8 mouse cellular contexts compared by ENCODE assay signal in genomic region chr7:127935748-127936159, GRCm38 (mm10). TPM values are rescaled to one million over a fixed set of nuclear protein-coding genes. Genes with fewer than 3 reads are reported as not detected.
A peak's percentile ranks its signal among the peaks of the same experiment; 100 is the strongest.
DNase-seq lines count a peak whose midpoint lies in the region; ATAC-seq and TF ChIP-seq lines count a peak whose summit lies in the region.

No protein-coding gene starts in this region.

- H3K4me2 ChIP-seq in forebrain, embryonic 15.5 days (replicated peaks), result peak overlapping the region; percentile 96
- peak overlapping the region; percentile 100 for H3K4me2 ChIP-seq in liver, embryonic 15.5 days

- no peak for TF ChIP-seq CTCF in E14TG2a.4 (conservative IDR thresholded peaks at IDR 0.05; ENCODE audit: low read length)

- no peaks in the 10 kb centered on the region for H3K36me3 ChIP-seq in E14TG2a.4 (ENCODE audit: insufficient read depth, low read length)
- no peaks in the 10 kb centered on the region for H3K36me3 ChIP-seq in forebrain, embryonic 15.5 days
- no peaks in the 10 kb centered on the region for H3K36me3 ChIP-seq in liver, embryonic 15.5 days (replicated peaks)

- H3K27me3 ChIP-seq in E14TG2a.4 (ENCODE audit: insufficient read depth, low read length), result no peaks in the 10 kb centered on the region
- no peaks in the 10 kb centered on the region for H3K27me3 ChIP-seq in forebrain, embryonic 15.5 days
- no peaks in the 10 kb centered on the region for H3K27me3 ChIP-seq in liver, embryonic 15.5 days

- DNase-seq in frontal cortex, postnatal 14 days (ENCODE audit: low spot score in 2 of 2), result no peak
- DNase-seq in right cerebral cortex, postnatal 14 days, result no peak
- DNase-seq in layer of hippocampus, adult 8-10 months (ENCODE audit: low spot score in 2 of 2), result no peak
- no peak for DNase-seq in retina, postnatal 1 day

- H3K9ac ChIP-seq in forebrain, embryonic 15.5 days (replicated peaks), result peak overlapping the region; percentile 89
- H3K9ac ChIP-seq in liver, embryonic 15.5 days, result peak overlapping the region; percentile 81

- H3K9me3 ChIP-seq in E14TG2a.4 (ENCODE audit: low read length), result no peaks in the 10 kb centered on the region
- no peaks in the 10 kb centered on the region for H3K9me3 ChIP-seq in forebrain, embryonic 15.5 days
- H3K9me3 ChIP-seq in liver, embryonic 15.5 days (replicated peaks), result no peaks in the 10 kb centered on the region

- H3K4me1 ChIP-seq in E14TG2a.4 (replicated peaks; ENCODE audit: low read depth, low read length), result peaks cover 55% of the 10 kb centered on the region
- H3K4me1 ChIP-seq in forebrain, embryonic 15.5 days, result peaks cover 16% of the 10 kb centered on the region
- peaks cover 43% of the 10 kb centered on the region for H3K4me1 ChIP-seq in liver, embryonic 15.5 days (replicated peaks)

- peak overlapping the region; percentile 84 for H3K27ac ChIP-seq in forebrain, embryonic 15.5 days (replicated peaks)
- H3K27ac ChIP-seq in liver, embryonic 15.5 days (replicated peaks), result peak overlapping the region; percentile 53; the same call in 1 of the 2 replicates

- ATAC-seq in frontal cortex, adult (ENCODE audit: low TSS enrichment), result peak; percentile 33
- ATAC-seq in forebrain, embryonic 15.5 days (replicated peaks), result peak; percentile 60
- peak; percentile 47 for ATAC-seq in liver, embryonic 15.5 days (ENCODE audit: insufficient read depth)

- WGBS in forebrain, embryonic 15.5 days, result under 1% methylated on average over 38 of the region's 38 CpGs
- WGBS in liver, embryonic 15.5 days (ENCODE audit: insufficient replicate concordance), result under 1% methylated on average over 38 of the region's 38 CpGs

- H3K4me3 ChIP-seq in E14TG2a.4 (replicated peaks; ENCODE audit: low read length), result peak overlapping the region; percentile 94
- peak overlapping the region; percentile 77 for H3K4me3 ChIP-seq in forebrain, embryonic 15.5 days
- peak overlapping the region; percentile 72 for H3K4me3 ChIP-seq in liver, embryonic 15.5 days (replicated peaks)

RNA-seq across cellular contexts. Expression of gene Prss8, which starts 5.8 kb away (rescaled TPM):
- 0.20 and 0.29 TPM in 2 replicates for polyA plus RNA-seq in forebrain, embryonic 15.5 days (2015; fragmentation: Nextera tagmentation; extraction: Ambion mirVana)
- 13.9 and 17.4 TPM in 2 replicates for polyA plus RNA-seq in liver, embryonic 15.5 days (2015; fragmentation: Nextera tagmentation; extraction: Ambion mirVana)
- total RNA-seq in layer of hippocampus, adult 8-10 months (2022), result under 1 TPM; 0.18 to 0.98 (median 0.46) TPM

RNA-seq across cellular contexts. Expression of gene Prss36, which starts 10.8 kb away (rescaled TPM):
- 9.6 and 11.6 TPM in 2 replicates for polyA plus RNA-seq in forebrain, embryonic 15.5 days (2015; fragmentation: Nextera tagmentation; extraction: Ambion mirVana)
- 2.7 and 3.3 TPM in 2 replicates for polyA plus RNA-seq in liver, embryonic 15.5 days (2015; fragmentation: Nextera tagmentation; extraction: Ambion mirVana)
- total RNA-seq in layer of hippocampus, adult 8-10 months (2022), result 10 to 100 TPM in 1 of 4 experiments, 1 to 10 TPM in 3; 8.0 to 12.7 (median 9.1) TPM

RNA-seq across cellular contexts. Expression of gene Kat8, which starts 23.4 kb away (rescaled TPM):
- polyA plus RNA-seq in forebrain, embryonic 15.5 days (2015; fragmentation: Nextera tagmentation; extraction: Ambion mirVana), result 52.7 and 56.5 TPM in 2 replicates
- polyA plus RNA-seq in liver, embryonic 15.5 days (2015; fragmentation: Nextera tagmentation; extraction: Ambion mirVana), result 15.0 TPM in 2 replicates
- total RNA-seq in layer of hippocampus, adult 8-10 months (2022), result 10 to 100 TPM; 28.5 to 38.3 (median 34.5) TPM

RNA-seq across cellular contexts. Expression of gene Fus, which starts 31.5 kb away (rescaled TPM):
- polyA plus RNA-seq in forebrain, embryonic 15.5 days (2015; fragmentation: Nextera tagmentation; extraction: Ambion mirVana), result 438 and 469 TPM in 2 replicates
- 120 and 123 TPM in 2 replicates for polyA plus RNA-seq in liver, embryonic 15.5 days (2015; fragmentation: Nextera tagmentation; extraction: Ambion mirVana)
- 100 to 1,000 TPM; 328 to 387 (median 356) TPM for total RNA-seq in layer of hippocampus, adult 8-10 months (2022)

RNA-seq across cellular contexts. Expression of gene Bckdk, which starts 31.9 kb away (rescaled TPM):
- polyA plus RNA-seq in forebrain, embryonic 15.5 days (2015; fragmentation: Nextera tagmentation; extraction: Ambion mirVana), result 81.7 and 84.3 TPM in 2 replicates
- polyA plus RNA-seq in liver, embryonic 15.5 days (2015; fragmentation: Nextera tagmentation; extraction: Ambion mirVana), result 51.5 and 59.2 TPM in 2 replicates
- total RNA-seq in layer of hippocampus, adult 8-10 months (2022), result 10 to 100 TPM; 42.0 to 45.2 (median 42.2) TPM

Comparison
In these comparisons a context has a peak if more than half of its experiments do, and no peak if none do; other contexts are left out.
1. RNA of gene Prss8, which starts 5.8 kb away (polyA plus RNA-seq): 13.9 to 17.4 TPM in liver, embryonic 15.5 days; 0.20 to 0.29 TPM in forebrain, embryonic 15.5 days; every median in the first group is over 10 times any median in the second.
2. Peak in every context shown above with its lines, with median percentiles within 50 percentile points of each other: ATAC-seq and H3K4me3 ChIP-seq.